Mouse (Mus musculus): ENCODE results near the gene Ifitm2.

- TF ChIP-seq CTCF (IDR thresholded peaks at IDR 0.05; ENCODE audit: extremely low read depth, insufficient read depth, insufficient read length, insufficient replicate concordance) (no peak), POLR2A (IDR thresholded peaks at IDR 0.05; ENCODE audit: low read depth, low read length) (no peak)
These were observed 47.6 kb upstream of the Ifitm2 start for GRCm38 (mm10) chr7:141003248-141004010.
